Mouse (Mus musculus): Measurements from ENCODE around the gene Ift88. TPM values are rescaled to one million over a fixed set of nuclear protein-coding genes. Genes with fewer than 3 reads are reported as not detected.

The Ift88 gene
- polyA plus RNA-seq, 1 experiment from 2014 or later: 6.1 TPM

DNA sequence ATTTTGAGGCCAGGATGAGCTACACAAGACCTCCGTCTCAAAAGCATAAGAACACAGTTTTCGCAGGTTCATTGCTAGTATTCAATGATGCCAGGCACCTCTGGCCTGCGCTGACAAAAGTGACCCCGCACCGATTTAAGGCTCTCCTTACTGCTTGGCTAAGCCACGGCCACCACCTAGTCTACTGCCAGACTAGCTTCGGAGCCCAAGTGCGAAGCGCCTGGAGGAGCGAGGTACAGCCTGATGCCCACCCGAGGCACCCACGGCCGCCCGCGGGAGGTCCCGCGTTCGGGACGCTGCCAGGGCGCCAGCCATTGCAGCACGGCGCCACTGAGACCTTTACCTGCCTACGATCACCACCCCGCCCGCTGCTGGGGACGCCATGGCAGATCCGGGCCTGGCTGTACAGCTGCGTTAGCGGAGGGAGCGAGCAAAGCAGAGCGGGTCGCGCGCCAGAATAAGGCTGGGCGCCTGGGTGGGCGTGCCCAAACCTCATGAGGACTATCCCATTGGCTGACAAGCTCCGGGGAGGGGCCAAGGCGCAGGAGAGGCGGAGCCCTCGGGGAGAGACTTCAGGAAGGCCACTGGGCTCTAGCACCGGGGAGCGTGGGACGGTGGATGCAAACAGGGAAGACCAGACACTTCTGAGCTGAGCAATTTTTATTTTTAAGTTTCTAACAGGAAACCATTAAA, 25.7 kb upstream of the Ift88 start, which contains the start of gene Cryl1:
Cryl1 (minus strand) TSS at position 465 of the 693 bp plus-strand sequence.
- Histone ChIP-seq H3K36me3 (no peaks in the 10 kb centered on the region), H3K27ac (replicated peaks) (peak within 1 kb of the TSS; percentile 71)
- WGBS: 2% methylated on average over 43 of the region's 43 CpGs

DNA sequence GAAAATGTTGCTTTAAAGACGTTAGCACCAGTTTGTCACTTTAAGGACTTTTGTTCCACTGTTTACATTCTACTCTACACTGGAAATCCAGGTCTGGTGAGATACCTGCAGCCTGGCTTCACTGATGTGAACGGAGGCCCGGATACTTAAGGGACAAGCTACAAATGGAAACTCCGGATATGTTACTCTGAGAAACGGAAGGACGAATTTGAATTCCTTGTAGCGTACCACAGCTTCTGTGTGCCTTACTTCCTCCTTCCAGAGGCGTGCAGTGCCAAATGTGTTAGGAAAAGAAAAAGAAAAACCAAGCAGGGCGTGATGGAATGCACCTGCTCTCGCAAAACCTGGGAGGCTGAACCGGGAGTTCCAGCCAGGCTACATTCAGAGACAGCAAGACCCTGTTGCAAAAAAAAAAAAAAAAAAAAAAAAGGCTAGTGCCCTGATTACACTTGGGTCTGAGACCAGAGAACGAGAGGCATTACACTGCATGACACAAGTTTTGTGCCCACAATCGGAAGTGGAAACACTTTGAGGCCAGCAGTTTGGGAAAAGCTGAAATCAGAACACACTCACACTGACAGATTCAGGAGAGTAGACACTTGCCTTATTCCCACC, 24.9 kb upstream of the Ift88 start:
- H3K4me3 ChIP-seq: peak overlapping the region; percentile 63
- peak overlapping the region; percentile 76 for H3K9ac ChIP-seq
- peak overlapping the region; percentile 83 for H3K4me2 ChIP-seq
- no peaks in the 10 kb centered on the region for H3K36me3 ChIP-seq
- ATAC-seq (ENCODE audit: extremely low read depth, insufficient number of reproducible peaks, low FRiP score, low TSS enrichment): no peak
- peaks cover 5% of the 10 kb centered on the region; the same call in 1 of the 2 replicates for H3K4me1 ChIP-seq
- no peaks in the 10 kb centered on the region for H3K9me3 ChIP-seq
- H3K27ac ChIP-seq (replicated peaks): peak overlapping the region; percentile 71
- H3K27me3 ChIP-seq (replicated peaks): peaks cover 8% of the 10 kb centered on the region
- 15% methylated on average over 13 of the region's 13 CpGs for WGBS

More for the DNA sequence above, 25.7 kb upstream of the Ift88 start, which contains the start of gene Cryl1:
- Histone ChIP-seq H3K27me3 (replicated peaks) (peaks cover 8% of the 10 kb centered on the region), H3K4me1 (peaks cover 5% of the 10 kb centered on the region; the same call in 1 of the 2 replicates), H3K9me3 (no peaks in the 10 kb centered on the region), H3K4me2 (peak within 1 kb of the TSS; percentile 83), H3K9ac (peak within 1 kb of the TSS; percentile 89), H3K4me3 (peak within 1 kb of the TSS; percentile 63)
- ATAC-seq (ENCODE audit: extremely low read depth, insufficient number of reproducible peaks, low FRiP score, low TSS enrichment): peak; percentile 94

DNA sequence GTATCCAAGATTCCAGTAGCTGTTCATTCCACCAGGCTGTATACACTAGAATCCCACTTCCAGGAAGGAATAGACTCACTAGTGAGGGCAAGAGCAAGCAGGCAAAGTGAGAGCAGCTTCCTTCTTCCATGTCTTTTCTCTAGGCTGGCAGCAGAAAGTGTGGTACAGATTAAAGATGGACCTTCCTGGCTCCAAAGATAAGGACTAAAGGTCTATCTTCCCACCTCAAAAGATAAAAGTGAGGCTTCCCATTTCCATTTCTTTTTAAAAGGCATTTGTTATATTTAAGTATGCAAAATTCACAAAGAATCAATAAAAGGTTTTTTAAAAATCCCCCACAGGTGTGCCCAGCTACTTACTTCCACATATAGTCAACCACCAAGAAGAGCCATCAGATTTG, 21.0 kb upstream of the Ift88 start:
- Histone ChIP-seq H3K9ac (no peak overlapping the region), H3K27me3 (replicated peaks) (no peaks in the 10 kb centered on the region; the same call in 1 of the 2 replicates), H3K9me3 (no peaks in the 10 kb centered on the region), H3K27ac (replicated peaks) (no peak overlapping the region), H3K36me3 (no peaks in the 10 kb centered on the region), H3K4me2 (no peak overlapping the region), H3K4me1 (peaks cover 14% of the 10 kb centered on the region), H3K4me3 (no peak overlapping the region)
- ATAC-seq (ENCODE audit: extremely low read depth, insufficient number of reproducible peaks, low FRiP score, low TSS enrichment): no peak

DNA sequence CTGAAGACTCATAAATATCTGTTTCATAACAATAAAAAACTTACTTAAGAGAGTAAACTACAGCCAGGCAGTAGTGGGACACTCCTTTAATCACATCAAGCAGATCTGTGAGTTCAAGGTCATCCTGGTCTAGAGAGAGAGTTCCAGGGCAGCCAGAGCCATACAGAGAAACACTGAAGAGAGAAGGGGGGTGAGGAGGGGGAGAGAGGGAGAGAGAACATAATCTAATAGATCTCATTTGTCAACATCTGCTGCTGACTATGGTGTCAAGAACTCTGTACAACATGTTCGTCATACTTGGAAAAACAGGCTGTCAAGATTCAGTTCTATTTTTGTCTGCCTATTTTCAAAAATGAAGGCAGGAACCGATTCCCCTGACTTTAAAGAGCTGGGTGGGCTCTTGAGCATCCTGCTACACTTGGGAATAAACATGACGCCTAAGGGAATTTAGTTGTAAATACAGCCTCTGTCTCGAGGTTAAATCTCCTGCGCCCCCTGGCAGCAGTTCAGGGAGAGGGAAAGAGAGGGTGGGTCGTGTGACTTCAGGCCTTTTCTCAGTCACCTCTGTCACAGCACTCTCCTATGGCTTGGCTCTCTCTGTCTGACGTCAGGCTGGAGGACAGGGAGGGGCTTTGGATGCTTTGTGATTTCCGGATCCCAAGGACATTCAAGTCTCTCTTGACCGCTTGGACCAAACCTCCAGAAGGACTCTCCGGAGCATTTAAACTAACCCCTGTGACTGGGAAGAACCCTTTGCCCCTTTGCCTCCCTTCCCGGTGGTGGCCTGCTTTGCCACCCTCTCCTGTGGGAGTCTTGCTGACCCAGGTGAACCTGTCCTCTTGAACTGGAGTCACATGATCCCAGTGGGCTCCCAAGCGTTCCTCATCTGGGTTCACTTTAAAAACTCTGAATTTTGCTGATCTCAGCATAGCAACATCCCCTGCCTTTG, 16.5 kb upstream of the Ift88 start:
- WGBS: 4% methylated on average over 12 of the region's 12 CpGs
- Histone ChIP-seq H3K27me3 (replicated peaks) (no peaks in the 10 kb centered on the region), H3K9me3 (no peaks in the 10 kb centered on the region), H3K9ac (peak overlapping the region; percentile 50; the same call in 1 of the 2 replicates), H3K4me2 (peak overlapping the region; percentile 49), H3K36me3 (no peaks in the 10 kb centered on the region), H3K4me1 (peaks cover 11% of the 10 kb centered on the region), H3K27ac (replicated peaks) (no peak overlapping the region), H3K4me3 (peak overlapping the region; percentile 7; the same call in 1 of the 2 replicates)
- no peak for ATAC-seq (ENCODE audit: extremely low read depth, insufficient number of reproducible peaks, low FRiP score, low TSS enrichment)

- Histone ChIP-seq H3K36me3 (no peaks in the 10 kb centered on the region), H3K27me3 (replicated peaks) (no peaks in the 10 kb centered on the region), H3K4me1 (peaks cover 11% of the 10 kb centered on the region), H3K27ac (replicated peaks) (no peak overlapping the region), H3K4me2 (no peak overlapping the region), H3K4me3 (no peak overlapping the region), H3K9me3 (no peaks in the 10 kb centered on the region), H3K9ac (no peak overlapping the region)
- 75% methylated on average over 8 of the region's 8 CpGs for WGBS
- ATAC-seq (ENCODE audit: extremely low read depth, insufficient number of reproducible peaks, low FRiP score, low TSS enrichment): no peak
Observed at GRCm38 (mm10) chr14:57408100-57408499, 15.8 kb upstream of the Ift88 start.

DNA sequence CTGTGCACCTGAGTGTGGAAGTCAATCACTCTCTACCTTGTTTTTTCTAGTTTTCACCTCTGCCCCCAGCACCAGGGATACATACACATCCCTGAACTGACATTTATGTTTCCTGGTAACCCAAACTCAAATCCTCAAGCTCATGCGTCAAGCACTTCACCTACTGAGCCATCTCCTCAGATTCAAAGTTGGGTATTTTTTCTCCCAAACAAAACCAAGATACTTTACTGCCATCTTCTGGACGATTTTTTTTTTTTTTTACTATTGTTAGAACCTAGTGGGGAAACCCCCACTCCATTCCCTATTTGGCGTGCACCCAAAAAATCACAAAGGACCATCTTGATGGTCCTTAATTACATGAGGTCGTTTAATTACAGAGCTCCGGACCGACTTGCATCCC, 14.8 kb upstream of the Ift88 start:
- no peak for ATAC-seq (ENCODE audit: extremely low read depth, insufficient number of reproducible peaks, low FRiP score, low TSS enrichment)
- Histone ChIP-seq H3K4me2 (no peak overlapping the region), H3K9ac (no peak overlapping the region), H3K27ac (replicated peaks) (no peak overlapping the region), H3K4me1 (peaks cover 11% of the 10 kb centered on the region), H3K36me3 (no peaks in the 10 kb centered on the region), H3K4me3 (no peak overlapping the region), H3K9me3 (no peaks in the 10 kb centered on the region), H3K27me3 (replicated peaks) (no peaks in the 10 kb centered on the region)
- 21% methylated on average over 6 of the region's 6 CpGs for WGBS

GRCm38 (mm10) chr14:57412166-57412565, 11.7 kb upstream of the Ift88 start:
- H3K9ac ChIP-seq: no peak overlapping the region
- H3K27me3 ChIP-seq (replicated peaks): no peaks in the 10 kb centered on the region
- H3K36me3 ChIP-seq: no peaks in the 10 kb centered on the region
- no peak for ATAC-seq (ENCODE audit: extremely low read depth, insufficient number of reproducible peaks, low FRiP score, low TSS enrichment)
- H3K9me3 ChIP-seq: no peaks in the 10 kb centered on the region
- H3K4me2 ChIP-seq: no peak overlapping the region
- no peak overlapping the region for H3K27ac ChIP-seq (replicated peaks)
- WGBS: 54% methylated on average over 7 of the region's 7 CpGs
- peaks cover 5% of the 10 kb centered on the region for H3K4me1 ChIP-seq
- no peak overlapping the region for H3K4me3 ChIP-seq

DNA sequence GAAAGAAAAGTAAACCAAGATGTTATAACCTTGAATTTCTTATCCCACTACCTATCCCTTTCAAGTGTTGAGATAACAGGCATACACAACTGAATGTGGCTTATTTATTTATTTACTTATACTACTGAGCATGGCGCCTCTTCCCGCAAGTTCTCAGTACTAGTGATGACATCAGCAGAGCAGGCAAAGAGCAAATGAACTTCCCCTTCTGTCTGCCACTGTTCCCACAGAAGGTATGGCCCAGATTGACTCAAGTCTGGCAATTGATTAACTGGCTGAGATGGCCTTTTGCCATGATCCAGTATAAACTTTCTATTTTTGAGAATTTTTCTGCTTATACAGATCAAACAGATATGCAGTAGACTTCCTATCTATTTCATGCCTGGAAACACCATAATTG, 6.7 kb upstream of the Ift88 start:
- Histone ChIP-seq H3K4me1 (no peaks in the 10 kb centered on the region), H3K4me2 (no peak overlapping the region), H3K27ac (replicated peaks) (no peak overlapping the region), H3K36me3 (no peaks in the 10 kb centered on the region), H3K9ac (no peak overlapping the region), H3K4me3 (no peak overlapping the region), H3K27me3 (replicated peaks) (peaks cover 18% of the 10 kb centered on the region), H3K9me3 (no peaks in the 10 kb centered on the region)
- ATAC-seq (ENCODE audit: extremely low read depth, insufficient number of reproducible peaks, low FRiP score, low TSS enrichment): no peak
- 86% methylated on average over 2 of the region's 2 CpGs for WGBS

GRCm38 (mm10) chr14:57424212-57424561, 325 bp downstream of the Ift88 start:
- Histone ChIP-seq H3K4me3 (peak overlapping the region; percentile 80), H3K27me3 (replicated peaks) (peaks cover 12% of the 10 kb centered on the region), H3K9me3 (no peaks in the 10 kb centered on the region), H3K36me3 (no peaks in the 10 kb centered on the region), H3K4me1 (peaks cover 3% of the 10 kb centered on the region; the same call in 1 of the 2 replicates), H3K9ac (peak overlapping the region; percentile 83), H3K27ac (replicated peaks) (no peak overlapping the region), H3K4me2 (peak overlapping the region; percentile 73)
- ATAC-seq (ENCODE audit: extremely low read depth, insufficient number of reproducible peaks, low FRiP score, low TSS enrichment): no peak
- WGBS: 1% methylated on average over 23 of the region's 24 CpGs

DNA sequence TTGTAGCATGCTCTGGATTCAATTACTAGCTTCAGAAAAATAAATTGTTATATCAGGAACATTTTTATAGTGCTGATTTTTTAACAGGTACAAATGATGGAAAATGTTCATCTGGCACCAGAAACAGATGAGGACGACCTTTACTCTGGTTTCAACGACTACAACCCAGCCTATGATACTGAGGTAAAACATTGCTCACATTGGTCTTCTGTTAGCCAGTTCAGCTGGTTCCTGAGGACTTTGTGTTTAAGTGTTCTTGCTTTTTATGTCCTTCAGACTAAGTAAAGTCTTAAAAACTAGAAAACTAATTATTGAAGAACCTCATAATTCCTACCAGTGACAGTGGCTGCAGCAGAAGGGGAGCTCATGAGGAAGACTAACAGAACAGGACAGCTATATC, 6.6 kb downstream of the Ift88 start:
- H3K9ac ChIP-seq: no peak overlapping the region
- no peaks in the 10 kb centered on the region for H3K4me1 ChIP-seq
- H3K4me2 ChIP-seq: no peak overlapping the region
- ATAC-seq (ENCODE audit: extremely low read depth, insufficient number of reproducible peaks, low FRiP score, low TSS enrichment): no peak
- no peak overlapping the region for H3K27ac ChIP-seq (replicated peaks)
- H3K9me3 ChIP-seq: no peaks in the 10 kb centered on the region
- WGBS: 75% methylated on average over 2 of the region's 2 CpGs
- no peaks in the 10 kb centered on the region for H3K27me3 ChIP-seq (replicated peaks)
- no peaks in the 10 kb centered on the region for H3K36me3 ChIP-seq
- no peak overlapping the region for H3K4me3 ChIP-seq

- H3K4me1 ChIP-seq: no peaks in the 10 kb centered on the region
- H3K9me3 ChIP-seq: no peaks in the 10 kb centered on the region
- no peak overlapping the region for H3K4me3 ChIP-seq
- ATAC-seq (ENCODE audit: extremely low read depth, insufficient number of reproducible peaks, low FRiP score, low TSS enrichment): no peak
- peaks cover 25% of the 10 kb centered on the region; the same call in 1 of the 2 replicates for H3K36me3 ChIP-seq
- H3K27me3 ChIP-seq (replicated peaks): no peaks in the 10 kb centered on the region
- no peak overlapping the region for H3K27ac ChIP-seq (replicated peaks)
- no peak overlapping the region for H3K9ac ChIP-seq
- no peak overlapping the region for H3K4me2 ChIP-seq
- 69% methylated on average over 1 of the region's 1 CpGs for WGBS
Observed at GRCm38 (mm10) chr14:57452516-57452915, 28.7 kb downstream of the Ift88 start.
